Mouse (Mus musculus) midbrain, embryonic 13.5 days (tissue): Measurements from ENCODE around the gene Arntl2. TPM values are rescaled to one million over a fixed set of nuclear protein-coding genes. Genes with fewer than 3 reads are reported as not detected.

Source experiments
- ATAC-seq: fragments of 200-750 bp; cut with Nextera tagmentation; 2 replicates; pipeline ENCODE4 v1.8.0; 2017; ENCODE audit warnings: mild to moderate bottlenecking, moderate TSS enrichment, moderate library complexity
- H3K27ac ChIP-seq: fragments of 300-500 bp; sonication (generic); 2 replicates; pipeline ENCODE4 v1.5.1; 2015; ENCODE audit warnings: inconsistent platforms, mild to moderate bottlenecking, moderate library complexity
- H3K27me3 ChIP-seq: fragments of 300-500 bp; sonication (generic); 2 replicates; pipeline ENCODE4 v1.6.1; 2015; ENCODE audit warnings: mild to moderate bottlenecking, inconsistent platforms
- H3K36me3 ChIP-seq: fragments of 300-500 bp; sonication (generic); 2 replicates; pipeline ENCODE4 v1.6.1; 2015; ENCODE audit warnings: mild to moderate bottlenecking, inconsistent platforms
- H3K4me1 ChIP-seq: fragments of 300-500 bp; sonication (generic); replicated peaks from 2 replicates; pipeline ENCODE4 v1.6.1; 2015; ENCODE audit warnings: inconsistent platforms
- H3K4me2 ChIP-seq: fragments of 300-500 bp; sonication (generic); replicated peaks from 2 replicates; pipeline ENCODE4 v1.6.1; 2015; ENCODE audit warnings: moderate library complexity, mild to moderate bottlenecking, inconsistent platforms
- H3K4me3 ChIP-seq: fragments of 300-500 bp; sonication (generic); replicated peaks from 2 replicates; pipeline ENCODE4 v1.5.1; 2015; ENCODE audit warnings: mild to moderate bottlenecking, inconsistent platforms
- H3K9ac ChIP-seq: fragments of 300-500 bp; sonication (generic); replicated peaks from 2 replicates; pipeline ENCODE4 v1.6.1; 2015; ENCODE audit warnings: mild to moderate bottlenecking, inconsistent platforms
- H3K9me3 ChIP-seq: fragments of 300-500 bp; sonication (generic); 2 replicates; pipeline ENCODE4 v1.6.1; 2016; ENCODE audit warnings: mild to moderate bottlenecking, inconsistent platforms
- whole genome bisulfite sequencing: fragments of 180-500 bp; shearing (Covaris S2); methylation state at CpG from one replicate; pipeline ENCODE4 v1.1.7; 2015; 5-methylcytosine and 5-hydroxymethylcytosine counted together
- polyA plus RNA-seq: library from polyadenylated mRNA; unstranded; fragments of >200 nt; fragmentation: Nextera tagmentation; extraction: Ambion mirVana; gene quantifications from 2 replicates; pipeline ENCODE4 v1.2.1, GENCODE M21; 2015

The Arntl2 gene
- polyA plus RNA-seq, 1 experiment from 2014 or later, result 2.6 TPM

DNA sequence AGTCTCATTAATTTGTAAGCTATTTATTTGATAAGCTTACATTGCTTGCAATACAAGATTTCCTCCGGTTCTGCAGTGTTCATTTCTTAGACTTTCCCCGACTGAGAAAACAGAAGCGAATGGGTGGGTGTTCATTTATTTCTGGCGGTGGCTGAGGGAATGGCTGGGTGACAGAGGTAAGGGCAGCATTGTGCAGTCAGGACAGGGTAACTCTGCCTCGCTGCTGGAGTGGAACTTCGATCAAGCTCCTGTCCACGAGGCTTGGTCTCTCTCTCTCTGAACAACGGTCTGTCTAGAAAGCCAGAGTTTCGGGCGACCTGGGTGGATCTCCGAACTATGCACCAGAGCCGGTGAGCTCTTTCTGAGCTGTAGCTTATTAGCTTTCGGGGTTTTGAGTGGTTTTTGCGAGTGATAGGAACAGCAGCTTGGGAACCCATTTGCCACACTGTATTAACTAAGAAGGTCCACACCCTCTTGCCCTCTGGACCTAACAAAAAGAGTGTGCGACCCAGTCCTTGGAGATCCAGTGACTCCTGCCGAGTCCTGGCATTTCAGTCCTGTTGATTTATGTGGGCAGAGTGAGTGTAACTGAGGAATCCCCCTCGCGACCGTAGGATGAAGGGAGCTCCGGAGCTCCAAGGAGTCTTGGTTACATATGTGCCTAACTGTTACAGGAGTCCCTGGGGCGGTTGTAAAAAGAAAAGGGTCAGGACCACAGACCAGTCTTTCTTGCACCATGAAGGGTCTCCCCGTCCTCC lies 510 bp upstream of the Arntl2 start:
- peak; percentile 52; the same call in 1 of the 2 replicates for ATAC-seq
- Histone ChIP-seq H3K9me3 (no peaks in the 10 kb centered on the region), H3K9ac (peak overlapping the region; percentile 71), H3K27ac (no peak overlapping the region), H3K4me2 (peak overlapping the region; percentile 86), H3K27me3 (peaks cover 32% of the 10 kb centered on the region), H3K4me1 (peaks cover 13% of the 10 kb centered on the region), H3K36me3 (no peaks in the 10 kb centered on the region), H3K4me3 (peak overlapping the region; percentile 52)
- 17% methylated on average over 22 of the region's 22 CpGs for WGBS

DNA sequence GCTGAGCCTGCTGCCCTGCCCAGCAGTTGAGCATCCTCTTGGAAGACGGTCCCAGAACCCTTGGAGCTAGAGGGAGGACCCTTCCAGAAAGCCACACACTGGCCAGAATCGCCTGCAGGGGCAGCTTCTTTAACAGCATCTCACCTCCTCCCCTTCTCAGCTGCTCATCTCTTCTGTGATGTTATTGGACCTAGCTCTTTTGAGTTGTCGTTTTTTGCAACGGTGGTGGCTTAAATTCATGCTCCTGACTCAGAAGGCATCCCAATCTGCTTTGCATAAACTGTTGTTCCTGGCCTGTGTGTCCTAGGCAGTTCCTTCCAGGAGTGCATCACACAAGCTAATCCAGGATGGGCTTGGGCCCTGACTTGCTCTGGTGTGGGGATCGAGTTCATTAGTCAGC lies 1.6 kb downstream of the Arntl2 start:
- H3K27ac ChIP-seq, result no peak overlapping the region
- H3K36me3 ChIP-seq, result no peaks in the 10 kb centered on the region
- no peak for ATAC-seq
- H3K9ac ChIP-seq, result no peak overlapping the region
- peaks cover 13% of the 10 kb centered on the region for H3K4me1 ChIP-seq
- no peaks in the 10 kb centered on the region for H3K9me3 ChIP-seq
- WGBS, result 70% methylated on average over 5 of the region's 5 CpGs
- H3K4me3 ChIP-seq, result no peak overlapping the region
- H3K27me3 ChIP-seq, result peaks cover 32% of the 10 kb centered on the region
- no peak overlapping the region for H3K4me2 ChIP-seq

DNA sequence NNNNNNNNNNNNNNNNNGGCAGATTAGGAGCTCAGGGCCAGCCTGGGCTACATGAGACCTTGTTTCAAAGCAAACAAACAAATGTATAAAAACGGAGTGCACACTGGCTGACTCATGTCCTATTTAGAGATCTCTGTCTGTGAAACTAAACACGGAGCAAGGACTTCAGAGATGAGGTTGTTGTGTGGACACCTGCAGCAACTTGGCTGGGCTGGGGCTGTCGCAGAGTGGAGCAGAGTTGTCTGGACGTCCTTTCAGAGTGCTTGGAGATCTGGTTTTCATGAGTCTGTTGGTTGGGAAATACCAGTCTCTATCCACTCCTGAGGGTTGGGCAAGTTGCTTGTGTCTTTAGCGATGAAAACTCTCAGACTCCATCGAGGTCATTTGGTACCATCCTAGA lies 14.1 kb downstream of the Arntl2 start:
- Histone ChIP-seq H3K9ac (no peak overlapping the region), H3K36me3 (no peaks in the 10 kb centered on the region), H3K27ac (no peak overlapping the region), H3K9me3 (no peaks in the 10 kb centered on the region), H3K27me3 (no peaks in the 10 kb centered on the region), H3K4me3 (no peak overlapping the region), H3K4me1 (no peaks in the 10 kb centered on the region), H3K4me2 (no peak overlapping the region)
- ATAC-seq, result no peak
- WGBS, result 87% methylated on average over 6 of the region's 6 CpGs

DNA sequence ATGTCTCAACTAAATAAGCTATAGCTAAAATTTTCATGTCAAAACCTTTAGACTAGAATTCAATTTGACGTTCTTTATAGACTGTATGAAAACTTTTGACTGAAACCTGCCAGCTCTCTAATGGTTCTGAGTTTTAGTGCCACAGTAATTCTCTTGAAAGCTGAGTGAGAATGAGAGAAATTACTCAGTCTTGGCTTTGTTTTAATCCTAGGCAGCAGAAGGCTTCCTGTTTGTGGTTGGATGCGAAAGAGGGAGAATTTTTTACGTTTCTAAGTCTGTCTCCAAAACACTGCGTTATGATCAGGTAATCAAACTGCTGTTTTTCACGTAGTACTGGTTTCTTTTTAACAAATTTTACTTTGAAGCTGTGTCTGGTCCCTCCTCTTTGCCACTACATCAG lies 17.2 kb downstream of the Arntl2 start:
- ATAC-seq, result no peak
- Histone ChIP-seq H3K9ac (no peak overlapping the region), H3K4me3 (no peak overlapping the region), H3K9me3 (no peaks in the 10 kb centered on the region), H3K4me2 (no peak overlapping the region), H3K4me1 (no peaks in the 10 kb centered on the region), H3K36me3 (no peaks in the 10 kb centered on the region), H3K27ac (no peak overlapping the region), H3K27me3 (no peaks in the 10 kb centered on the region)
- WGBS, result 90% methylated on average over 5 of the region's 5 CpGs

DNA sequence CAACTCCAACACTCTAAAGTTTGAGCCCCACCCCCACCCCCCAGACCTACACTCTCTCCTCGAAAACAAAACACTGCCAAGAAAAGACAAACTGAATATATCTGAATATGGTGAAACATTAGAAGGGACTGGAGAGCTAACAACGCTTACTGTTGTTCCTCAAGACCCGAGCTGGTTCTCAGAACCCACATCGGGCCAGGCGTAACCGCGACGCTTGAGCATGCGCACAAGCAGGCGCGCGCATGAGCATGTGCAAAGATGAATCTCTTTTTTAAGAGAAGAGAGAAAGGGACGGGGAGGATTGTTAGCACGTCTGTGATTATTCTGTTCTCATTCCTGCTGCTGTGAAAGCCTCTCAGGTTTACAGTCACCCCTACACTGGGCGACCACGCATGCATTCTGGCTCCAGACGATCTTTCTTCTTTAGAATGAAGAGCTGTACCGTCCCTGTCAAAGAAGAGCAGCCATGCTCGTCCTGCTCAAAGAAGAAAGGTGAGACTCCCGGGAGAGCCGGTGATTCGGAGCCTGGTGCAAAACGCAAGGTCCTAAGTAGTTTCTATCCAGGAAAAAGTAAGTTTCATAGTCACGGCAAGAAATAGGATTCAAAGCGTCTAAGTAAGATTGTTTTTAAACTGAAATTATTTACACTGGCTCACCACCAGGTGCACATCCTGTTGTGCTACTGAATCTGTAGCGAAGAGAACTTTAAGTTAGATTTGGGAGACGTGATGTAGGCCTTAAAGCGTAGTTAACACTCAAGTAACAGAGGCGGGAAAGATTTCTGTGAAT lies 24.5 kb downstream of the Arntl2 start:
- Histone ChIP-seq H3K36me3 (no peaks in the 10 kb centered on the region), H3K27ac (no peak overlapping the region), H3K4me3 (no peak overlapping the region), H3K27me3 (no peaks in the 10 kb centered on the region), H3K9ac (no peak overlapping the region), H3K4me2 (no peak overlapping the region), H3K4me1 (no peaks in the 10 kb centered on the region), H3K9me3 (no peaks in the 10 kb centered on the region)
- ATAC-seq, result no peak
- WGBS, result 80% methylated on average over 29 of the region's 29 CpGs

DNA sequence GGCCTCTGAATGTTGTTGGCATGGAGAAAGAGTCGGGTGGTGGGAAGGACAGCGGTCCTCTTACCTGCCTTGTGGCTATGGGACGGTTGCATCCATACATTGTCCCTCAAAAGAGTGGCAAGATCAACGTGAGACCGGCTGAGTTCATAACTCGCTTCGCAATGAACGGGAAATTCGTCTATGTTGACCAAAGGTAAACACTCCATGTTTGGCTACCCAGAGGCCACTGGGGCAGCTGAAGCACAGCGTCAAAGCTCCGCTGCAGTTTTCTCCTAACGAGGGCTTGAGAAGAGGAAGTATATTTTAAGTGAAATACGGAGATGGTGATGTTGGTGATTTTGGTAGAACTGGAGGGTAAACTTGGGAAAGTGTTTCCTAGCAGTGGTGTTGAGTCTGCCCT lies 26.1 kb downstream of the Arntl2 start:
- H3K27ac ChIP-seq, result no peak overlapping the region
- H3K4me3 ChIP-seq, result no peak overlapping the region
- no peaks in the 10 kb centered on the region for H3K4me1 ChIP-seq
- WGBS, result 94% methylated on average over 13 of the region's 13 CpGs
- no peaks in the 10 kb centered on the region for H3K9me3 ChIP-seq
- ATAC-seq, result no peak
- H3K4me2 ChIP-seq, result no peak overlapping the region
- no peaks in the 10 kb centered on the region for H3K27me3 ChIP-seq
- no peak overlapping the region for H3K9ac ChIP-seq
- no peaks in the 10 kb centered on the region for H3K36me3 ChIP-seq

DNA sequence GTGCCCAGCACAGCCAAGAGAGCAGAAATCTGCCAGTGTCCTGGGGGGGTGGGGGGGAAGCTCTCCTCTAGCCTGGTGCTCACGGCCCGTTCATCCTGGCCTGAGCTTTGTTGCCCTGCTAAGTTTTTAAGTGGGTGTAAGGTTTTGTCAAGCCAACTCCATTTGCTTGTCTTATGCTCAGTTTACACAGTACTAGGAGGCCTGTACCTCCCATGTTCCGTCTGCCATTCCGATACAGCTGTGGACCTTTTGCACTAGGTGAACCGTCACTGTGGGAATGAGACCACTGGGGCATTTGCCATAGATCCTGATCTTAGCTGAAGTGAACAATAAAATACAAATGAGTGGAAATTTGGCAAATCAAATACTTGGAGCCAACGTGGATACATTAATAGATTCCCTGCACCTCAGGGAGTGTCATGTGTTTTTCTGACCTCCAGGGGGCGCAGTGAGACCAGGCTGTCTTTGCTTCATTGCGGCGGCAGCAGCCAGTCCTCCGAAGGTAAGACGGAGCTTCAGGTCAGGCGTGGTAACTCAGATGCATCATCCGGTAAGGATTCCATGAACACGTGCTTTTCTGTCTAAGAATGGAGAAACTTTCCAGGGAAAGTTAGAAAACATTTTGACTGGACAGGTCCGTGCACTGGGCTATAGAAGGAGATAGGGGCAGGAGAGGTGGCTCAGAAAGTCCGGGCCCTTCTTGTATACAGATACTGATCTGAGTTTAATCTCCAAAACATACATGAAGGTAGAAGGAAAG lies 29.1 kb downstream of the Arntl2 start:
- Histone ChIP-seq H3K27me3 (no peaks in the 10 kb centered on the region), H3K4me2 (no peak overlapping the region), H3K9ac (no peak overlapping the region), H3K4me1 (no peaks in the 10 kb centered on the region), H3K27ac (no peak overlapping the region), H3K9me3 (no peaks in the 10 kb centered on the region), H3K36me3 (no peaks in the 10 kb centered on the region), H3K4me3 (no peak overlapping the region)
- 40% methylated on average over 16 of the region's 16 CpGs for WGBS
- ATAC-seq, result peak; percentile 60

DNA sequence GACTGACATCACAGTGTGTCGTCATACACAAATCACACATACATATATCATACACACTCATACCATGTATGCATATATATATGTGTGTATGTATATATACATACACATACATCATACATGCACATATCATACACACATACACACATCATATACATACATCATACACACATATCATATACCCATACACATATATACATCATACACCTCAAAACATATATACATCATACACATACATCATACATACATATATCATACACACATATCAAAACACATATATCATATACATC lies 29.6 kb downstream of the Arntl2 start:
- 76% methylated on average over 1 of the region's 1 CpGs for WGBS
- Histone ChIP-seq H3K4me3 (no peak overlapping the region), H3K4me1 (no peaks in the 10 kb centered on the region), H3K4me2 (no peak overlapping the region), H3K27me3 (no peaks in the 10 kb centered on the region), H3K27ac (no peak overlapping the region), H3K9ac (no peak overlapping the region), H3K9me3 (no peaks in the 10 kb centered on the region), H3K36me3 (no peaks in the 10 kb centered on the region)
- ATAC-seq, result peak; percentile 50; the same call in 1 of the 2 replicates

DNA sequence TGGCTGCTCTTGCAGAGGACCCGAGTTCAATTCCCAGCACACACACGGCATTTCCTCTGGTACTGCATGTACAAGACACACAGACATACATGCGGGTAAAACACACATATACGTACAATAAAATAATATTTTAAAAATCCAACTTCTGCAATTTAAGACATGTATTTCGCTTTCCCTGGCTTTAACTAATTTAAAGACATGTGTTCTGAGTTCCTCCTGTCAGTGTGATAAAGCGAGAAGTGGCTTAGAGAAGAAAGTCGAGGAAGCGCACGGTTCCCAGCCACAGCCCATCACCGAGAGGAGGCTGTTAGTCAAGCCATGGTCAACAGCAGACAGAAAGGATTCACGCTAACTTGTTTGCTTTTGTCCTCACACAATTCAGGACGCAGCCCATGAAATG lies 35.5 kb downstream of the Arntl2 start:
- Histone ChIP-seq H3K9me3 (no peaks in the 10 kb centered on the region), H3K9ac (no peak overlapping the region), H3K4me3 (no peak overlapping the region), H3K27ac (no peak overlapping the region), H3K27me3 (no peaks in the 10 kb centered on the region), H3K4me1 (no peaks in the 10 kb centered on the region), H3K36me3 (no peaks in the 10 kb centered on the region), H3K4me2 (no peak overlapping the region)
- ATAC-seq, result no peak
- WGBS, result 78% methylated on average over 12 of the region's 12 CpGs

DNA sequence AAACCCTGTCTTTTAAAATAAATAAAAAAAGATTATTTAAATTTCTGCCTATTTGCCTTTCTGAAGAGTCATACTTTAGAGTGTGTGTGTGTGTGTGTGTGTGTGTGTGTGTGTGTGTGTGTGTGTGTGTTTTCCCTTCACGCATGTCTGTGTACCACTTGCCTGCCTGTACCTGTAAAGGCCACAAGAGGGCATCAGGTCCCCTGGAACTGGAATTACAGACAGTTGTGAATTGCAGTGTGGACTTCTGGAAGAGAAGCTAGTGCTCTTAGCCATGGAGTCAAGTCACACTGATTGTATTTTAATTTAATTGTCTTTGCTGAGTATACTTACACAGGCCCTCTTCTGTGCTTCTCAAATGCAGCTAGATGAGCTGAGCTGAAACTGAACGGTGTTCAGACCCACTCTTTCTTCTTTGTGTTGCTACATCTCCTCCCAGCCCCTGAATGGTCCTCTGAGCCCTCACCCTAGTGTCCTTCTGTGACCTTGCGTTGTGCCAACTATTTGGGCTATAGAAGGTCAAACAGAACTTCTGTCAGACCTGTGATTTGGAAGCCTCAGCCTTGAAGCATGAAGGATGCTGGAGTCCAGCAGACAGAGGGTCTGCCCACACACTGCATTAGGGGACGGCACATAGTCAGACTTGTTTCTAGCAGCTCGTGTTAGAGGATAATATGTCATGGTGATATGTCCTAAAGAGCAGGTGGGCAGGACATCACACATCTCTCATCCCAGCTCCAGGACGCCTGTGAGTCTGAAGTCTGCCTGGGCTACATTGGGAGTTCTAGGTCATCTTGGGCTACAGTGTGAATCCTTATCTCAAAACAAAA lies 37.8 kb downstream of the Arntl2 start:
- WGBS, result 72% methylated on average over 6 of the region's 6 CpGs
- Histone ChIP-seq H3K27ac (no peak overlapping the region), H3K4me3 (no peak overlapping the region), H3K4me2 (no peak overlapping the region), H3K27me3 (no peaks in the 10 kb centered on the region), H3K9ac (no peak overlapping the region), H3K4me1 (no peaks in the 10 kb centered on the region), H3K36me3 (no peaks in the 10 kb centered on the region), H3K9me3 (no peaks in the 10 kb centered on the region)
- ATAC-seq, result peak; percentile 80

DNA sequence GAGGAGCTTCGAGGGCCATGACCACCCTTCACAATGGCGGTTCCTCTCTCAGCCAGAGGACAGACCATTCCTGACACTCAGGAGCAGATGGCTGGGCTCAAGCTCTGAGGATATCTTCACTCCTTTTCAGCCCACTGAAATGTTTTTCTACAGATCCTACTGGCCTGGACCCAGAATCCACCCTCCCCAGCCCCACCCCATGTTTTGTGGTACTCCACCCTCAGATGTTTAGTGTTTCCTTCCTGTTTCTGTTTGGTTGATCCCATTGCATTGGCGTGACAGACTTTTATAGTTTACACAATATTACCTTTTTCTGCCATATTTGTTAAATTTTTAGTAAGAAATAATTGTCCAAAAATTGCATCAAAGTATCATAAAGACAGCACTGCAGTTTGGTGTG lies 38.5 kb downstream of the Arntl2 start:
- 90% methylated on average over 3 of the region's 3 CpGs for WGBS
- no peak for ATAC-seq
- Histone ChIP-seq H3K27ac (no peak overlapping the region), H3K4me2 (no peak overlapping the region), H3K9me3 (no peaks in the 10 kb centered on the region), H3K4me1 (no peaks in the 10 kb centered on the region), H3K4me3 (no peak overlapping the region), H3K27me3 (no peaks in the 10 kb centered on the region), H3K36me3 (no peaks in the 10 kb centered on the region), H3K9ac (no peak overlapping the region)
